ENCODE assay signal across 7 mouse cellular contexts in genomic region chr17:67355251-67355650, GRCm38 (mm10). TPM values are rescaled to one million over a fixed set of nuclear protein-coding genes. Genes with fewer than 3 reads are reported as not detected.
DNase-seq lines count a peak whose midpoint lies in the region; ATAC-seq and TF ChIP-seq lines count a peak whose summit lies in the region.

No protein-coding gene starts in this region.

- 38% methylated on average over 5 of the region's 5 CpGs for WGBS in lung, embryonic 14.5 days
- 25% methylated on average over 5 of the region's 5 CpGs for WGBS in forebrain, embryonic 13.5 days
- WGBS in limb, embryonic 13.5 days = 30% methylated on average over 5 of the region's 5 CpGs
- WGBS in stomach, embryonic 15.5 days = 38% methylated on average over 5 of the region's 5 CpGs

- ATAC-seq in lung, embryonic 14.5 days (ENCODE audit: insufficient read depth) = no peak
- ATAC-seq in forebrain, embryonic 13.5 days = no peak
- ATAC-seq in limb, embryonic 13.5 days (ENCODE audit: low FRiP score, low read depth) = no peak
- ATAC-seq in stomach, embryonic 15.5 days (ENCODE audit: insufficient read depth, low FRiP score, low read depth) = no peak

- peaks cover 5% of the 10 kb centered on the region; the same call in 1 of the 2 replicates for H3K27me3 ChIP-seq in lung, embryonic 14.5 days (ENCODE audit: insufficient read depth, low read length)
- H3K27me3 ChIP-seq in forebrain, embryonic 13.5 days = peaks cover 33% of the 10 kb centered on the region
- peaks cover 16% of the 10 kb centered on the region for H3K27me3 ChIP-seq in limb, embryonic 13.5 days
- no peaks in the 10 kb centered on the region for H3K27me3 ChIP-seq in stomach, embryonic 15.5 days (replicated peaks)

- peak overlapping the region; percentile 69; the same call in 1 of the 2 replicates for H3K4me3 ChIP-seq in lung, embryonic 14.5 days (ENCODE audit: low read depth, low read length)
- no peak overlapping the region for H3K4me3 ChIP-seq in forebrain, embryonic 13.5 days
- peak overlapping the region; percentile 74; the same call in 1 of the 2 replicates for H3K4me3 ChIP-seq in limb, embryonic 13.5 days
- H3K4me3 ChIP-seq in stomach, embryonic 15.5 days (replicated peaks) = no peak overlapping the region

- no peaks in the 10 kb centered on the region for H3K9me3 ChIP-seq in lung, embryonic 14.5 days (ENCODE audit: low read depth, low read length)
- no peaks in the 10 kb centered on the region for H3K9me3 ChIP-seq in forebrain, embryonic 13.5 days (replicated peaks)
- H3K9me3 ChIP-seq in limb, embryonic 13.5 days = no peaks in the 10 kb centered on the region
- H3K9me3 ChIP-seq in stomach, embryonic 15.5 days = no peaks in the 10 kb centered on the region

- no peak overlapping the region for H3K9ac ChIP-seq in lung, embryonic 14.5 days
- no peak overlapping the region for H3K9ac ChIP-seq in forebrain, embryonic 13.5 days
- H3K9ac ChIP-seq in limb, embryonic 13.5 days = no peak overlapping the region
- no peak overlapping the region for H3K9ac ChIP-seq in stomach, embryonic 15.5 days

- H3K27ac ChIP-seq in lung, embryonic 14.5 days (ENCODE audit: low read depth) = no peak overlapping the region
- no peak overlapping the region for H3K27ac ChIP-seq in forebrain, embryonic 13.5 days
- no peak overlapping the region for H3K27ac ChIP-seq in limb, embryonic 13.5 days
- no peak overlapping the region for H3K27ac ChIP-seq in stomach, embryonic 15.5 days

- no peaks in the 10 kb centered on the region for H3K36me3 ChIP-seq in lung, embryonic 14.5 days (ENCODE audit: insufficient read depth)
- no peaks in the 10 kb centered on the region for H3K36me3 ChIP-seq in forebrain, embryonic 13.5 days (ENCODE audit: poor library complexity, severe bottlenecking)
- H3K36me3 ChIP-seq in limb, embryonic 13.5 days = no peaks in the 10 kb centered on the region
- H3K36me3 ChIP-seq in stomach, embryonic 15.5 days = no peaks in the 10 kb centered on the region

- TF ChIP-seq CTCF in lung, embryonic 14.5 days (IDR thresholded peaks at IDR 0.05; ENCODE audit: low read depth) = no peak

- peaks cover 9% of the 10 kb centered on the region; the same call in 1 of the 2 replicates for H3K4me1 ChIP-seq in lung, embryonic 14.5 days (ENCODE audit: insufficient read depth)
- peaks cover 17% of the 10 kb centered on the region for H3K4me1 ChIP-seq in forebrain, embryonic 13.5 days
- peaks cover 32% of the 10 kb centered on the region for H3K4me1 ChIP-seq in limb, embryonic 13.5 days
- no peaks in the 10 kb centered on the region for H3K4me1 ChIP-seq in stomach, embryonic 15.5 days

- DNase-seq in lung, embryonic 14.5 days = no peak
- no peak for DNase-seq in lung, postnatal 25 days (ENCODE audit: low spot score)
- DNase-seq in cerebellum, postnatal 36 days = no peak
- DNase-seq in ovary, postnatal 14 days (ENCODE audit: low spot score) = no peak

- peak overlapping the region; percentile 80 for H3K4me2 ChIP-seq in lung, embryonic 14.5 days
- H3K4me2 ChIP-seq in forebrain, embryonic 13.5 days = peak overlapping the region; percentile 77
- H3K4me2 ChIP-seq in limb, embryonic 13.5 days (replicated peaks) = peak overlapping the region; percentile 90
- H3K4me2 ChIP-seq in stomach, embryonic 15.5 days = 0 out of 2 replicates have a peak overlapping the region, but pooled peaks have one; percentile 65

RNA-seq across cellular contexts. Expression of gene Ptprm, which starts 1.0 kb away (rescaled TPM):
- 42.6 and 45.4 TPM in 2 replicates for polyA plus RNA-seq in lung, embryonic 14.5 days (2014; fragmentation: Nextera tagmentation; extraction: Ambion mirVana)
- 5.7 and 7.1 TPM in 2 replicates for polyA plus RNA-seq in forebrain, embryonic 13.5 days (2015; fragmentation: Nextera tagmentation; extraction: Ambion mirVana)
- 14.9 and 15.0 TPM in 2 replicates for polyA plus RNA-seq in limb, embryonic 13.5 days (2015; fragmentation: Nextera tagmentation; extraction: Ambion mirVana)
- polyA plus RNA-seq in stomach, embryonic 15.5 days (2015; fragmentation: Nextera tagmentation; extraction: Ambion mirVana) = 12.4 and 13.3 TPM in 2 replicates

Comparison
In these comparisons a context has a peak if more than half of its experiments do, and no peak if none do; other contexts are left out.
1. H3K4me3 ChIP-seq: peak in lung, embryonic 14.5 days (single experiment) and limb, embryonic 13.5 days (single experiment); none in forebrain, embryonic 13.5 days (single experiment) and stomach, embryonic 15.5 days (single experiment).
2. Peak in every context shown above with its lines, with median percentiles within 50 percentile points of each other: H3K4me2 ChIP-seq.